Mouse (Mus musculus) hematopoietic stem cell, adult 5-6 weeks (primary cell): Measurements from ENCODE around the gene Ddx11. TPM values are rescaled to one million over a fixed set of nuclear protein-coding genes. Genes with fewer than 3 reads are reported as not detected.

ENCODE experiments used
- ATAC-seq, 2 experiments: fragments of 125-278 bp in 1 of 2; replicated peaks in 1 of 2; 2 replicates each; pipeline ENCODE4 v1.8.0; 2016 to 2017; ENCODE audit warnings: inconsistent platforms in 2 of 2, mild to moderate bottlenecking in 2 of 2, moderate number of reproducible peaks in 2 of 2, low read depth in 1 of 2, moderate TSS enrichment in 1 of 2; ENCODE audit not compliant: low FRiP score in 2 of 2, poor library complexity in 2 of 2, severe bottlenecking in 2 of 2, insufficient read depth in 1 of 2, low TSS enrichment in 1 of 2
- total RNA-seq: library from RNA; stranded (forward); fragments of 172-1452, 232-1000 nt; gene quantifications from 2 replicates; pipeline ENCODE4 v1.2.3, GENCODE M21; 2017

The Ddx11 gene
- total RNA-seq, result 25.3 and 26.8 TPM in 2 replicates

DNA sequence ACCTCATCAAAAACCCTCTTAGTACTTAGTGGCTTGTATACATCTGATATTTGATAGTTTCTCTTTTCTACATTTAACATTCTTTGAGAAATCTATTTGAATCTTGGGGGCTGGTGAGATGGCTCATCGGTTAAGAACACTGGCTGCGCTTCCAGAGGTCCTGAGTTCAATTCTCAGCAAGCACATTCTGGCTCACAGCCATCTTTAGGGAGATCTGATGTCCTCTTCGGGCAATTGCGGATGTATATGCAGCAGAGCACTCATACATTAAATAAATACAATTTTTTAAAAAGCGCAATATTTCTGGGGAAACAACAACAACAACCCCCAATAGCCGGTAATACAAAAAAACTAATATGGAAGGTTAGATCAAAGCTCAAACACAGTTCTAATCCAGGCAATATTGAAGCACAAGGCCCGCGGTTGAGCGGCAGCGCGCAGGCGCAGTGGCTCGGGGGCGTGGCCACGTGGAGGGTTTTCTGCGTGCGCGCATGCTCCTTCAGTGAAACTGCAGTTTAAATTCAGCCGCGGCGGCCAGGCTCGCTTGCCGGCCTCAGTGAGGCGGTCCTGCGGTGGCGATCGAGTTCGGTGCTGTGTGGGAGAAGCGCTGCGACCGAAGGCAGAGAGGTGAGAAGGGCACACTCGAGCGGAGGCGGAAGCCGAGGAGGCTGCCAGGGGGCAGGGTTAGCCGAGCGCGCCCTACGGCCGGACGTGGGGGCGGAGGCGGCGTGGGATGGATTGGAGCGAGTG, at the start of gene Ddx11:
Gene Ddx11, plus strand, starts transcription at position 455 of the 750 bp plus-strand sequence.
- peak; percentile 85 to 86 for ATAC-seq

DNA sequence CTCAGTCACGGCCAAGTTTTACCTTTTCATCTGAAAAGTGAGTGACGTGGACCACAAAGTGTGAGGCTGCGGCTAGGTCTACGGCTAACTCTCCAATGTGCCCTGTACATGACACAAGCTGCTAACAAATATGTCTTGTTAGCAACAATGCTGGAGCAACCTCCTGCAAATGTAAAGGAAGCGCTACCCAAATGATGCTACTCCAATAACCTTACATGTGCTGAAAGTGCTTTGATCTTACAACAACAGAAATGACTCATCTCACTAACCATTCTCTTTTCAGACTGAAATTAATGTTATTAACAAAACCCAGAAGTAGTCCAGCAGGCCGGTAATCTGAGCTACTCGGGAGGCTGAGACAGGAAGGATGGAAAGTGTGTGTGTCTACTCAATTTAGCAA, 49.3 kb upstream of the Ddx11 start:
- no peak for ATAC-seq

DNA sequence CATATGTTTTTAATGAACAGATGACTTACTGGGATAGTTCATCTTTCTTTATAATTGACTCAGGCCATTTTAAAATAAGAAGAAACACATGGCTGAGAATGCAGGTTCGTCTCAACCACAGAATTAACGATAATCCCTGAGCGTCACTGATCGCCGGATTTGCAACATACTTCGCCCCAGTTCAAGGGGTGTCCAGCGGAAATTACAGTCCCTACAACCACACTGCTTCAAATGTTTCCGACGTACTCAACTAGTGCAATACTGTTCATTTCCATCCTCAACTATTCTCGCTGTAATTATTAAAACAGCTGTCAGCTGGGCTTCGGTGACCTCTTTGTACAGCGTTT, 47.5 kb upstream of the Ddx11 start:
- ATAC-seq, result peak; percentile 27 to 39; a peak in 2 of 4 replicates

DNA sequence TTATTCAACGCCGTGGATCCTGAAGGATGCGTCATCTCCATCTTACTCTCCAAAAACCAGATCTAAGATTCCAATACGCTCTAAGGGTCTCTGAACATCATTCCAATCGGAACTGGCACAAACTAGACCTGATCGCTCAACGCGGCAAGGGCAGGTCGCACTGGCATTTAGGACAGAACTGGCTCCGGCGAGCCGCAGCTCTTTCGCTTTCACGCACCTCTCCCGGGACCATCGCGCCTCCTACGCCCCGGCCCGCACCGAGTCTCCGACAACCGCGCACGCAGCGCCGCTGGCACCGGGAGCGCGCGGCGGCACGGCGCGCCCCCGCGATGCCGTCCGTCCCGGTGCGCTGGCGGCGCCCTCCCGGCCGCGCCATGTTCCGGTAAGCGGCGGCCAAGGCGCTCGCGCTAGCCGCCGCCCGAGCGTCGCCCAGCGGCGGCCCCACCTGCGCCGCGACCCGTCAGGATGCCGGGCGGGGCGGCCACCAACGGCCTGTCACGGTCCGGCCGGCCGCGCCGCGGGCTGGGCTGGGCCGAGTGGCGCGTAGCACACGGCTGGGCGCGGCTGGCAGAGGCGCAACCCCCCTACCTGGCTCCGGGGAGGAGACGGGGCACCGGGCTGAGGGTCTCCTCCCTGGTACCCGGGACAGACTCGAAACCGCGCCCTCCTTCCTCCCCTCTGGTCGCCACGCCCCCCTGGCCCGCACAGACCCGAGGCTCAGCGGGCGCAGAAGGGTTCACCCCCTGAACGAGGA, 47.0 kb upstream of the Ddx11 start:
- peak; percentile 39 to 58 for ATAC-seq

DNA sequence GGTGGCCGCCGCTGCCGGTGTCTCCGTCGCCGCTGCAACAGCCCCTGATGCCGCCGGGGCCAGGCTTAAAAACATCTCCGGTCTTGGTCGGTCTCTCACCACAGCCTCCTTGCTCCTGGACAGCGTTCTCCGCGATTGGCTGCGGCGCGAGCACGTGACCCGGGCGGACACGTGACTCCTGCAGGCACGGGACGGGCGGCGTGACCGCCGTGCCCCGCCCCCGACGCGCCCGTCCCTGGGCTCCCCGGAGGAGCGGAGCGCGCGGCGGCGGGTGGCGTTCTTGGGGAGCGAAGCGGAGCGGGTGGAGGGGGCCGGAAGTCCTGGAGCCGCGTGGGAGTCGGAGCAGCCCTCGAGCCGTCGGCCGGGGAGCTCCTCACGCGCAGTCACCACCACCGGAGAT, 46.4 kb upstream of the Ddx11 start, which contains the start of gene Ankrd12:
Gene Ankrd12, minus strand, starts transcription at position 156 of the 400 bp plus-strand sequence.
- peak; percentile 75 to 83 for ATAC-seq

DNA sequence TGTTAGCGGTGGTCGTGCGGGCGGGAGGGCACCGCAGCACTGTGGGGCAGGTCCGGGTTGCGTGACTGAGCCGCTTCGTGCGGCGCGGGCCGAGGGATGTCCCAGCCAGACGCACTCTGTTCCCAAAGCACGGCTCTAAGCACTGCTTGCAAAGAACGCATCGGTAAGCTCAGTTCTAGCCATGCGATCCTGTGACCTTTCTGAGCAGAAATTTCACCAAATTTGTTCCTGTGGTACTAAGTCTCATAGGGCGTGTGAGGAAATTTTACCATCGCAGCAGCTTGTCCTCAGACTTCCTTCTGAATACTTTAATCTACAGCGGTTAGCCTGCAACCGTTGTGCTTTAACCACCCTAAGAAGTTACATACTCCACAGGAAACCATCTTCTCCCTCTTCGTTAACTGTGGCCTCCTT, 45.9 kb upstream of the Ddx11 start:
- ATAC-seq, result peak; percentile 12 to 29; a peak in 3 of 4 replicates

DNA sequence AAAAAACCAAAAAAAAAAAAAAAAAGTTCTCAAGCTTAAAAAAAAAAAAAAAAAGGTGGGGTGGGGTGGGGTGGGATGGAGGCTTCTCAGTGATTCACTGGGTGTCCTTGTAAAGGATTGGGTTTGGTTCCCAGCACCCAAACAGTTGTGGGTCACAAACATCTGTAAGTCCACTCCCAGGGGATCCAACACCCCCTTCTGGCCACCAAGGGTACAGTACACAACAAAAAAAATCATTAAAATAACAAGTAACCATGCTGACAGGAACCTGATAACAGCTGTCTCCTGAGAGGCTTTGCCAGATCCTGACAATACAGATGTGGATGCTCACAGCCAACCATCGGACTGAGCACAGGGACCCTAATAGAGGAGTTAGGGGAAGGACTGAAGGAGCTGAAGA, 38.8 kb upstream of the Ddx11 start:
- ATAC-seq, result no peak

DNA sequence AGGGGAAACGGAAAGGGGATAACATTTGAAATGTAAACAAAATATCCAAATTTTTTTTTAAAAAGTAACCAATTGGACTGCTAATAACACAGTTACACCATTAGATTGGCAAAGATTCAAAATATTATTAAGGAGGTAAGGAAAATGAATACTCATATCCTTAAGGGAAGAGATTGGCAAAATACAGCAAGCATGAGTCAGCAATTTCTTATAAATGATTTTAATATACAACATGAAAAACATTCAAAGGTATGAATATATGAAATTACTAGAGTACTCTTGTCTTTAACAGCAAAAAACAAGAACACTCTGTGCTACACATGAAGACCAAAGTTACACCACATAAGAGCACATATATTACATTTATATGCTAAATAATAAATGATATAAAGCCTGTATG, 38.3 kb upstream of the Ddx11 start:
- ATAC-seq, result no peak

DNA sequence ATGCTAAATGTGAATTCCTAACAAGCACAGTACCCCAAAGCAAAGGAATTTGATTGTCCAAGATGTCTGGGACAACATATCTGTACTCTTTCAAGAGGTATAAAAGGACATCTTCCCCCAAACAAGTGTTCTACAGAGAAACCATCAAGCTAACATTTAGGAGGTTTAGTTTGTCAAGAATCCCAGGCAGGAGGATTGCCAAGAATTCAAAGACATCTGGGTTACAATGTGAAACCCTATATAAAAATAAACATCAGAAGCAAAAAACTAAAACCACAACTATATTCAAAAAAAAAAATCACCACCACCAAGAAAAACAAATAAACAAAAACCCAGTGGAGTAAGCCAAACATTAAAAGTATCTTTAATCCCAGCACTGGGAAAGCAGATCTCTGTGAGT, 33.1 kb upstream of the Ddx11 start:
- no peak for ATAC-seq

DNA sequence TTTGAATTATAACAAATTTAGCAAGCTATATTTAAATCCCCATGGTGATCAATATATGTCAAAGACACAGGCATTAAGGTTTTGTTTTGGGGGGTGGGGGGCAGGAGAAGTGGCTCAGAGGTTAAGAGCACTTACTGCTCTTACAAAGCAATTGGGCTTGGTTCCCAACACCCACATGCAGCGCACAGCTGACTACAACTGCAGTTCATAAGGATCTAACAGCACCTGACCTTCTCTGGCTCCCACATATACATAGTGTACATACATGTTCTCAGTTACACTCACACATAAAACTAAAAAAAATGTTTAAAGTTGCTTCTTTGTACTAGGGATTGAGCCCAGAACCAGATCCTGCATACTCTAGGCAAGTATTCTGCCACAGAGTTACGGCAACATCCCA, 31.9 kb upstream of the Ddx11 start:
- ATAC-seq, result no peak

DNA sequence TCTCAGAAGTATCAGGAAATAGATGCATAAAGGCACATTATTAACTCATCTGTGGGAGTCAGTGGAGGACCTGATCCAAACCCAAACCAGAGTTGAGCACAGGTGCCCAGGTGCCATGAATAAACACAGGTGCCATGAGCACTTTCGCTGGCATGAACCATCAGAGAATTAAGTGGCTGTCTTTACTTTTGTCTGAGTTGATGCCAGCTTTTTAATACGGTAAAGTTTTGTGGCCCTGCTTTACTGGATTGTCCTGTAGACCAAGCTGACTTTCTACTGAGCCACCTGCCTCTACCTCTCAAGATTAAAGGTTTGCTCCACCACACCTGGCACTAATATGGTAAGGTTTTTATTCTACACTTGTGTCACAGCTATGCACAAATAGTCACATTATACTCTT, 31.3 kb upstream of the Ddx11 start:
- ATAC-seq, result no peak

DNA sequence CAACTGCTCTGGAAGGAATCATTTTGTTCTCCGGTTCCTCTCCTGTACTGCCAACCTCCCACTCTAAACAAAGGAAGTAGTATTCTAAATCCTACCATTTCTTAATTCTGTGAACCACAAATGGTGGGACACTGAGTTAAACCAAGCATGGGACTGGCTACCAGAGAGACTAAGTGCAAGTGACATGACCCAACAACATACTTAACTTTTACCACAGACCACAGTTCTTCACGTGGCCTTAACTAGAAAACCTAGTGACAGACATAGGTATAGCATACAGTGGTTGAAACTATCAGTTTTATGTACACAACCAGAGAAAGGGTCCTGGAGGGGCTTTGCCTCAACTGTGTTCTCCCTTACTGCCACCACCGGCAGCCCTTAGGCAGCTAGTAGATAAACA, 30.7 kb upstream of the Ddx11 start:
- peak in 1 of 2 experiments; percentile 39; a peak in 1 of 4 replicates for ATAC-seq

DNA sequence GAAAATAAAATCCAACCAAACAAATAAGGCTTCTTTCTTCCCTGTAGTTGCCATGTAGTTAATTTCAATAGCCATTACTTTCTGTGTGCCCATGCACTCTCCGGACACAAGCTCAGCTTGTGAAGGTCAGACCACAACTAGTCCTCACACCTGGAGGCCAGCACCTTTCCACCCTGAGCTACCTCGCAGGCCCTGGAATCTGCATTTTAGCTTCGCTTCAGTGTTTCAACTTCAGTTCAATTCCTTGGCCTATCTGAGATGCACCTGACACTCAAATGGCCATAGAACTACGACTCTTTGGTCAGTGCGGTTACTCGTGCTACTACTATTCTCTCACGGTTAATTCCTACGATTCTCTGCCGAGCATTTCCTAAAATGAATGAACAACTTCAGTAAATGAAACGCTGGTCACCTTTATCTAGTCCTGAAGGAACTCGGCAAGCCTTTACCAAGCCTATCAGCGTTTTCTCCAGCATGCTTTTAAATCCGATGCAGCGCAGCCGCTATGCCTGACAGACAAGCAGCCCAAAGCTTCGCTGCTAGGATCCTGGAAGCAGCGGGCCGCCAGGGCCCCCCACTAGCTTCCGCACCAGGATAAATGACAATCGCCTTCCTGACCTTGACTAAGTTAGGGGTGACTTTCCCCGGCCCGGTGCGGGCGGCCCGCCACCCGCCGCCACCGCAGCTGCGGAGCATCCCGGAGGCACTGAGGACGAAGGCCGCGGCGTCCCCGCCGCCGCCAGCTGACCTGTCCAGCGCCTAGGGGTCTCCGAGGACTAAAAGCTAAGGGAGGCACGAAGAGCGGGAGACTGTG, 22.5 kb upstream of the Ddx11 start:
- peak in 1 of 2 experiments; percentile 19; a peak in 1 of 4 replicates for ATAC-seq

DNA sequence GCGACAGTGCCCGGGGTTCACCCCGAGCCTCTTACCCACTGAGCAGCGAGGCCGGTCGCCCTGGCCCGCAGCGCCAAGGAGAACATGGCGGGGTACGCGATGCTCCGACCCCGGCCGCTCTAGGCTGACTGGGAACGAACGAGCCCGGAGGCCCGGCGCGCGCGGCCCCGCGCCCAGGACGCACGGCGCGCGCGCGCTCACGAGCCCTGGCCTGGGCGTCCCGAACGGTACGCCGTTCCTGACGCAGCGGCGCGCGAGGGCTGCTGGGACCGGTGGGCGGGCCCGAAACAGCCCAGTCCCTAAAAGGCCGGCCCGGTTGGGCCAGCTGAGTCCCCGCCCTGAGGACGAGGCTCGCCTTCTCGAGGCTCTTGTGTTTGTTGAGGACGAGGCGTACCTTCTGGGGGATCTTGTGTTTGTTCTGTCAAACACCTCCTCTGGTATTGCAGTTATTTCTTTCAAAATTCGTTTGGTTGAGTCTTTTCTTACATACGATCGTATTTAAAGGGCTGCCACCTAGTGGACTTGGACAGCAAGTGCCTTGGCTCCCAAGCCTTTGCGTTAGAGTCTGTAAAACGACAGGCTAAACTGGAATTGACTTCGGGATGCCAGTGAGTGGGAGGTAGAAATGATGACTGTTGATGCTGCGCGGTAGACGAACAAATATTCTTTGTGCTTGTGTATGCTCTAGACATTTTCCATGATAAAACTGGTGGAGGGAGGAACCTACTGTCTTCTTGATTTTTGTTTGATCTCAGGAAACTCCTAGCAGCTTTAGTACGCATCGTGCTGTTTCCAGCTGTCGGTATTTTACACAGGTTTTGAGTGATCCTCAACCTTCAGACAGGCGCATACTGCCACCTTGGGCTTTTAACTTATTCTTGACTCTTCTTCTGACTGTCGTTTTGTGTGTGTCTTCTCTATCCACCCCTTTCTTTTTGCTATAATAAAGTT, 21.7 kb upstream of the Ddx11 start, which contains the start of gene Ndufv2:
Gene Ndufv2, minus strand, starts transcription at position 180 of the 951 bp plus-strand sequence.
- ATAC-seq, result peak; percentile 96 to 97

DNA sequence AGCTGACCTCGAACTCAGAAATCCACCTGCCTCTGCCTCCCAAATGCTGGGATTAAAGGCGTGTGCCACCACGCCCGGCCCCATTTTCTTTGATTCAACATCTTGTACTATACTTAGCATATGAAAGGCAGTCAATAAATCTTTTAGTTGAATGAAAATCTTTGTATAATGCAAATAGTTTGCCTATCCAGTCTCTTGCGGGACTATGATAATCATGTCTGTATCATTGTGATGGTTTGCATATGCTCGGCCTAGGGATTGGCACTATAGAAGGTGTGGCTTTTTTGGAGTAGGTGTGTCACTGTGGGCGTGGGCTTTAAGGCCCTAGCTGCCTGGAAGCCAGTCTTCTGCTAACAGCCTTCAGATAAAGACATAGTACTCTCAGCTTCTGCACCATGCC, 19.2 kb upstream of the Ddx11 start:
- ATAC-seq, result no peak

DNA sequence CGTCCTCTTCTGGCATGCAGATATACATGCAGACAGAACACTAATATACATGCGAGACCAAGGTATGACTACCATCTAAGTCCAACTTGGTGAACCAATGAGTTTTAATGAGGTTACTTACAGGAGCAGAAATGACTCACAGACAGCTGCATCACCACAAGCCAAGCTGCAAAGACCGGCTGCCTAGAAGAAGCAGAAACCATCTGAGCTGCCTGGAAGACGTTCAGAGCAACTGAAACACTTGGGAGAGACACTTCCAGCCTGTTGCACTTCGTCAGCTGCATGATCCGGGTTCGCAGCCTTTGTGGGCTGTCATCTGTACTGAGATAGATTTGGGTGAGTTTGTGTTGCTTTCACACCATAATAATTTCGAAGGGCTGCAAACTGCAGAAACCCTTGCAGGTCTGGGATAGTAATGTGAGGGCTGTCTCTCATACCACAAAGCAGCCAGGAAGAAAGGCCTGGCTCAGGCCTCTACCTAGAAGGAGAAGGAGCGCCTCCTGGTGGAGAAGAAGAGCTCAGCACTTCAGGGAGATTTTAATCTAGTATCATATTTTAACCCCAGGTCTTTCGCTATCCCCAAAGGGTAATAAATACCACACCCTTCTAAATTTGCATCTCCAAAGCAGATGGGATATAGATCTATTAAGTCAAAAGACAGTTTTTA, 16.6 kb upstream of the Ddx11 start:
- peak; percentile 32 to 59; a peak in 2 of 4 replicates for ATAC-seq
